Mouse (Mus musculus) MEL (cell line): ENCODE measurements around the gene Nck2. TPM values are rescaled to one million over a fixed set of nuclear protein-coding genes. Genes with fewer than 3 reads are reported as not detected.

Experiments
- DNase-seq: peaks from one replicate; pipeline ENCODE4 v3.0.0; 2011; ENCODE audit warnings: low read depth, low spot score
- H3K27ac ChIP-seq: 2 replicates; pipeline ENCODE4 v1.5.1; 2012; ENCODE audit warnings: low read depth, mild to moderate bottlenecking, control low read depth, low read length, moderate library complexity; ENCODE audit not compliant: control insufficient read depth
- H3K27me3 ChIP-seq, 2 experiments: fragments of 150-350 bp in 1 of 2; sonication (generic) in 1 of 2; 2 replicates each; pipeline ENCODE4 v1.6.1; 2012; ENCODE audit warnings: low read length in 2 of 2, mild to moderate bottlenecking in 2 of 2, improper control_type of control experiment in 1 of 2, moderate library complexity in 1 of 2; ENCODE audit not compliant: insufficient read depth in 2 of 2, control insufficient read depth in 1 of 2
- H3K36me3 ChIP-seq, 2 experiments: 2 replicates each; pipeline ENCODE4 v1.6.1; 2012 to 2014; ENCODE audit warnings: low read length in 2 of 2, improper control_type of control experiment in 1 of 2, inconsistent platforms in 1 of 2, mild to moderate bottlenecking in 1 of 2; ENCODE audit not compliant: insufficient read depth in 2 of 2, control insufficient read depth in 1 of 2
- H3K4me1 ChIP-seq, 2 experiments: fragments of 150-350 bp in 1 of 2; sonication (generic) in 1 of 2; 2 replicates each; pipeline ENCODE4 v1.6.1; 2012; ENCODE audit warnings: low read length in 2 of 2, improper control_type of control experiment in 1 of 2, mild to moderate bottlenecking in 1 of 2; ENCODE audit not compliant: insufficient read depth in 2 of 2, control insufficient read depth in 1 of 2
- H3K4me3 ChIP-seq, 2 experiments: fragments of 150-350 bp in 1 of 2; sonication (generic) in 1 of 2; 2 replicates each; pipeline ENCODE4 v1.5.1; 2012; ENCODE audit warnings: low read depth in 2 of 2, low read length in 2 of 2, mild to moderate bottlenecking in 2 of 2, moderate library complexity in 2 of 2, control low read depth in 1 of 2, improper control_type of control experiment in 1 of 2; ENCODE audit not compliant: control insufficient read depth in 1 of 2, insufficient read depth in 1 of 2
- H3K79me2 ChIP-seq: 2 replicates; pipeline ENCODE4 v1.6.1; 2012; ENCODE audit warnings: mild to moderate bottlenecking, low read length, moderate library complexity; ENCODE audit not compliant: control insufficient read depth, poor library complexity, insufficient read depth
- H3K9ac ChIP-seq: 2 replicates; pipeline ENCODE4 v1.6.1; 2012; ENCODE audit warnings: low read depth, mild to moderate bottlenecking, control low read depth, low read length, moderate library complexity; ENCODE audit not compliant: control insufficient read depth, poor library complexity, severe bottlenecking
- H3K9me3 ChIP-seq: fragments of 150-350 bp; sonication (generic); replicated peaks from 2 replicates; pipeline ENCODE4 v1.6.1; 2012; ENCODE audit warnings: mild to moderate bottlenecking, low read length, improper control_type of control experiment, moderate library complexity; ENCODE audit not compliant: insufficient read depth
- ELF1 ChIP-seq: IDR thresholded peaks from 2 replicates; pipeline ENCODE4 v1.6.1; 2014; ENCODE audit warnings: low read depth, mild to moderate bottlenecking, inconsistent platforms, low read length, improper control_type of control experiment, moderate library complexity
- EP300 ChIP-seq, 2 experiments: IDR thresholded peaks; 2 replicates each; pipeline ENCODE4 v1.6.1; 2011; ENCODE audit warnings: improper control_type of control experiment in 2 of 2, low read length in 2 of 2, low read depth in 1 of 2, mild to moderate bottlenecking in 1 of 2
- ETS1 ChIP-seq: IDR thresholded peaks from 2 replicates; pipeline ENCODE4 v1.6.1; 2012; ENCODE audit warnings: low read depth, mild to moderate bottlenecking, inconsistent platforms, low read length, improper control_type of control experiment, moderate library complexity
- KAT2A ChIP-seq: conservative IDR thresholded peaks from 2 replicates; pipeline ENCODE4 v1.6.1; 2012; ENCODE audit warnings: low read depth, low read length, improper control_type of control experiment, inconsistent platforms
- MYB ChIP-seq: IDR thresholded peaks from 2 replicates; pipeline ENCODE4 v1.6.1; 2011; ENCODE audit warnings: mild to moderate bottlenecking, low read depth, low read length, improper control_type of control experiment
- MYC ChIP-seq: IDR thresholded peaks from 2 replicates; pipeline ENCODE4 v1.6.1; 2011; ENCODE audit warnings: low read depth, mild to moderate bottlenecking, low read length, improper control_type of control experiment, moderate library complexity
- POLR2A ChIP-seq, 2 experiments: IDR thresholded peaks; 2 replicates each; pipeline ENCODE4 v1.6.1; 2011 to 2012; ENCODE audit warnings: low read length in 2 of 2, mild to moderate bottlenecking in 2 of 2, control low read depth in 1 of 2, improper control_type of control experiment in 1 of 2, low read depth in 1 of 2, moderate library complexity in 1 of 2; ENCODE audit not compliant: control insufficient read depth in 1 of 2, insufficient read depth in 1 of 2, poor library complexity in 1 of 2
- POLR2AphosphoS5 ChIP-seq: IDR thresholded peaks from 2 replicates; pipeline ENCODE4 v1.6.1; 2012; ENCODE audit warnings: low read depth, borderline replicate concordance, mild to moderate bottlenecking, inconsistent platforms, low read length, moderate library complexity, mixed read lengths
- RAD21 ChIP-seq: IDR thresholded peaks from 2 replicates; pipeline ENCODE4 v1.6.1; 2011; ENCODE audit warnings: mild to moderate bottlenecking, low read depth, low read length, improper control_type of control experiment
- SMC3 ChIP-seq: IDR thresholded peaks from 2 replicates; pipeline ENCODE4 v1.6.1; 2011; ENCODE audit warnings: low read depth, low read length, improper control_type of control experiment
- UBTF ChIP-seq: IDR thresholded peaks from 2 replicates; pipeline ENCODE4 v1.6.1; 2012; ENCODE audit warnings: low read depth, mild to moderate bottlenecking, inconsistent platforms, low read length, improper control_type of control experiment, moderate library complexity, borderline replicate concordance; ENCODE audit not compliant: insufficient read depth
- USF1 ChIP-seq: IDR thresholded peaks from 2 replicates; pipeline ENCODE4 v1.6.1; 2014; ENCODE audit warnings: low read depth, mild to moderate bottlenecking, inconsistent platforms, low read length, improper control_type of control experiment, moderate library complexity
- USF2 ChIP-seq, 2 experiments: IDR thresholded peaks; 2 replicates each; pipeline ENCODE4 v1.6.1; 2011 to 2012; ENCODE audit warnings: improper control_type of control experiment in 2 of 2, low read length in 2 of 2, borderline replicate concordance in 1 of 2, inconsistent platforms in 1 of 2, low read depth in 1 of 2, mild to moderate bottlenecking in 1 of 2; ENCODE audit not compliant: insufficient read depth in 1 of 2
- ZC3H11A ChIP-seq: IDR thresholded peaks from 2 replicates; pipeline ENCODE4 v1.6.1; 2012; ENCODE audit warnings: low read depth, mild to moderate bottlenecking, inconsistent platforms, low read length, improper control_type of control experiment
- ZNF384 ChIP-seq: IDR thresholded peaks from 2 replicates; pipeline ENCODE4 v1.6.1; 2012; ENCODE audit warnings: low read depth, mild to moderate bottlenecking, inconsistent platforms, low read length, improper control_type of control experiment
- polyA plus RNA-seq, 2 experiments: library from polyadenylated mRNA; stranded (reverse) in 1 of 2; unstranded in 1 of 2; fragments of >175 nt in 1 of 2; fragments of >200 nt in 1 of 2; gene quantifications; 2 replicates each; pipeline versions ENCODE4 v1.2.1 to v1.2.4; 2012; ENCODE audit warnings: low replicate concordance in 2 of 2, low read depth in 1 of 2; ENCODE audit not compliant: insufficient read length in 2 of 2, insufficient read depth in 1 of 2, missing spikeins in 1 of 2
- total RNA-seq: library from RNA; depleted of rRNA; stranded (reverse); fragments of 300-350 nt; gene quantifications from 2 replicates; pipeline ENCODE4 v1.2.3, GENCODE M21; 2012

The Nck2 gene
- total and polyA plus RNA-seq, 3 experiments = 9.4 to 12.4 TPM; not detected in 1

- Histone ChIP-seq H3K9me3 (no peaks in the 10 kb centered on the region), H3K36me3 (no peaks in the 10 kb centered on the region), H3K9ac (no peak overlapping the region), H3K27me3 (no peaks in the 10 kb centered on the region), H3K4me3 (no peak overlapping the region), H3K4me1 (no peaks in the 10 kb centered on the region), H3K79me2 (no peaks in the 10 kb centered on the region), H3K27ac (no peak overlapping the region)
- TF ChIP-seq USF1 (no peak), MYC (no peak), EP300 (IDR thresholded peaks at IDR 0.05; ENCODE audit: low read depth in 1 of 2, low read length in 2 of 2) (no peak), POLR2A (IDR thresholded peaks at IDR 0.05; ENCODE audit: control insufficient read depth in 1 of 2, insufficient read depth in 1 of 2, low read depth in 1 of 2, low read length in 2 of 2, poor library complexity in 1 of 2) (no peak), RAD21 (no peak), MYB (no peak), SMC3 (no peak), ZC3H11A (no peak)
- DNase-seq = no peak
Measured at GRCm38 (mm10) chr1:43433853-43434252, 10.5 kb upstream of the Nck2 start.

DNA sequence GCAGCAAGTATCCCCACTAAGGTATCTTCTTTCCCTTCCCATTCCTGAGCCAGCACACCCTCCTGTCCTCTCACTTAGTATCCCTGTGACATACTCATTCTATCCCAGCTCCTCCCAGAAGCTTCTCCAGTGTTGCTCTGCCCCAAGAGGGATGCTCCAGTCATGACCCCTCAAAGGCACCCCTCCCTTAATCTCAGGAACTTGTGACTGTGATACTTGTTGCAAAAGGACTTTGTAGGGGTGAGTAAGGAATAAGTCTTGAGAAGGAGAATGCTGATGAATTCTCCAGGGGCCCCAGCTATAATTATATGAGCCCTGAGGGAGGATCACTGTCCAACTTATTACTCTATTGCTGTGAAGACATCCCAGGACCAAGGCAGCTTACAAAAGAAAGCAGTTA, 7.8 kb upstream of the Nck2 start:
- DNase-seq = no peak
- Histone ChIP-seq H3K9me3 (no peaks in the 10 kb centered on the region), H3K4me1 (no peaks in the 10 kb centered on the region), H3K27ac (no peak overlapping the region), H3K9ac (no peak overlapping the region), H3K27me3 (no peaks in the 10 kb centered on the region), H3K36me3 (no peaks in the 10 kb centered on the region), H3K4me3 (no peak overlapping the region), H3K79me2 (no peaks in the 10 kb centered on the region)
- TF ChIP-seq ELF1 (no peak), ETS1 (no peak), POLR2AphosphoS5 (no peak)

DNA sequence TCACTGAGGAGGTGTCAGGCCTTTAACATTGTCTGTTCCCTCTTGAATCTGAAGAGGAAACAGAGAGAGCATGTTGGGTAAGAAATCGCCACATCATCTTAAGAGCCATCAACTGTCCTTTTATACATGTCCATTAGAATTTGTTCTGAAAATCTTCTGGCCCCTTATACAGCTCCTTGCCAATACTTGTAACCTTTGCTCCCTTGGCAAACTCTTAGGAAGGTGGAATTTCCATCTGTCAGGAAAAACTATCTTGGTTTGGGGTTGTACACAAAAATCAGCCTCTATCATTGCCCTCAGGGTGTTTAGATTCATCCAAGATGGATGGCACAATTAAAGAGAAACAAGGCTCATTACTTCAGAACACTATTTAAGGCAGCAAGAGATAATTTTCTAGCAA, 5.1 kb upstream of the Nck2 start:
- H3K4me1 ChIP-seq = no peaks in the 10 kb centered on the region
- H3K4me3 ChIP-seq = no peak overlapping the region
- no peak overlapping the region for H3K9ac ChIP-seq
- no peaks in the 10 kb centered on the region; a peak in 1 of 4 replicates for H3K36me3 ChIP-seq
- H3K27ac ChIP-seq = no peak overlapping the region
- no peaks in the 10 kb centered on the region for H3K79me2 ChIP-seq
- DNase-seq = no peak
- no peaks in the 10 kb centered on the region for H3K9me3 ChIP-seq
- no peak for TF ChIP-seq USF2 (IDR thresholded peaks at IDR 0.05; ENCODE audit: borderline replicate concordance in 1 of 2, insufficient read depth in 1 of 2, low read depth in 1 of 2, low read length in 2 of 2)
- TF ChIP-seq UBTF = no peak
- TF ChIP-seq ZNF384 = no peak
- TF ChIP-seq POLR2A (IDR thresholded peaks at IDR 0.05; ENCODE audit: control insufficient read depth in 1 of 2, insufficient read depth in 1 of 2, low read depth in 1 of 2, low read length in 2 of 2, poor library complexity in 1 of 2) = no peak
- no peak for TF ChIP-seq KAT2A
- TF ChIP-seq USF1 = no peak
- no peaks in the 10 kb centered on the region for H3K27me3 ChIP-seq
